Mouse (Mus musculus) heart, embryonic 13.5 days (tissue): Measurements from ENCODE around the gene Cct7. TPM values are rescaled to one million over a fixed set of nuclear protein-coding genes. Genes with fewer than 3 reads are reported as not detected.

ENCODE experiments used
- ATAC-seq: fragments of 200-750 bp; cut with Nextera tagmentation; 2 replicates; pipeline ENCODE4 v1.8.0; 2017; ENCODE audit warnings: moderate TSS enrichment; ENCODE audit not compliant: insufficient number of reproducible peaks, low FRiP score, low TSS enrichment; ENCODE audit errors: extremely low read depth
- H3K27ac ChIP-seq: fragments of 300-500 bp; sonication (generic); replicated peaks from 2 replicates; pipeline ENCODE4 v1.5.1; 2015; ENCODE audit warnings: moderate library complexity, mild to moderate bottlenecking, inconsistent platforms
- H3K27me3 ChIP-seq: fragments of 300-500 bp; sonication (generic); replicated peaks from 2 replicates; pipeline ENCODE4 v1.6.1; 2015; ENCODE audit warnings: mild to moderate bottlenecking, inconsistent platforms
- H3K36me3 ChIP-seq: fragments of 300-500 bp; sonication (generic); 2 replicates; pipeline ENCODE4 v1.6.1; 2015; ENCODE audit warnings: mild to moderate bottlenecking, inconsistent platforms
- H3K4me1 ChIP-seq: fragments of 300-500 bp; sonication (generic); 2 replicates; pipeline ENCODE4 v1.6.1; 2015; ENCODE audit warnings: inconsistent platforms
- H3K4me2 ChIP-seq: fragments of 300-500 bp; sonication (generic); 2 replicates; pipeline ENCODE4 v1.6.1; 2015; ENCODE audit warnings: inconsistent platforms, mild to moderate bottlenecking, moderate library complexity
- H3K4me3 ChIP-seq: fragments of 300-500 bp; sonication (generic); 2 replicates; pipeline ENCODE4 v1.5.1; 2015; ENCODE audit warnings: moderate library complexity, mild to moderate bottlenecking, inconsistent platforms
- H3K9ac ChIP-seq: fragments of 300-500 bp; sonication (generic); 2 replicates; pipeline ENCODE4 v1.6.1; 2015; ENCODE audit warnings: inconsistent platforms, mild to moderate bottlenecking, moderate library complexity
- H3K9me3 ChIP-seq: fragments of 300-500 bp; sonication (generic); 2 replicates; pipeline ENCODE4 v1.6.1; 2016; ENCODE audit warnings: inconsistent platforms
- WGBS: fragments of 180-500 bp; shearing (Covaris S2); methylation state at CpG from one replicate; pipeline ENCODE4 v1.1.7; 2015; ENCODE audit warnings: mixed read lengths; 5-methylcytosine and 5-hydroxymethylcytosine counted together
- polyA plus RNA-seq: library from polyadenylated mRNA; unstranded; fragments of >200 nt; fragmentation: Nextera tagmentation; extraction: Ambion mirVana; gene quantifications from 2 replicates; pipeline ENCODE4 v1.2.1, GENCODE M21; 2015

Gene Cct7
- polyA plus RNA-seq, 1 experiment from 2014 or later = 347 TPM

GRCm38 (mm10) chr6:85459621-85460020 is 8.3 kb downstream of the Cct7 start:
- no peaks in the 10 kb centered on the region for H3K27me3 ChIP-seq
- H3K4me1 ChIP-seq = peaks cover 23% of the 10 kb centered on the region
- H3K27ac ChIP-seq = no peak overlapping the region
- no peak overlapping the region for H3K9ac ChIP-seq
- no peak for ATAC-seq
- no peak overlapping the region for H3K4me2 ChIP-seq
- H3K9me3 ChIP-seq = no peaks in the 10 kb centered on the region
- no peak overlapping the region for H3K4me3 ChIP-seq
- 80% methylated on average over 2 of the region's 2 CpGs for WGBS
- H3K36me3 ChIP-seq = peaks cover 74% of the 10 kb centered on the region

- Histone ChIP-seq H3K9ac (no peak overlapping the region), H3K4me3 (no peak overlapping the region), H3K36me3 (peaks cover 92% of the 10 kb centered on the region), H3K4me1 (no peaks in the 10 kb centered on the region), H3K27me3 (no peaks in the 10 kb centered on the region), H3K9me3 (no peaks in the 10 kb centered on the region), H3K4me2 (no peak overlapping the region), H3K27ac (no peak overlapping the region)
- ATAC-seq = no peak
These were observed 14.1 kb downstream of the Cct7 start for GRCm38 (mm10) chr6:85465381-85465780.

GRCm38 (mm10) chr6:85469660-85470430 is 18.5 kb downstream of the Cct7 start:
- no peak overlapping the region for H3K4me3 ChIP-seq
- WGBS = 71% methylated on average over 5 of the region's 5 CpGs
- ATAC-seq = no peak
- peaks cover 47% of the 10 kb centered on the region for H3K36me3 ChIP-seq
- H3K27me3 ChIP-seq = peaks cover 37% of the 10 kb centered on the region
- H3K9ac ChIP-seq = no peak overlapping the region
- H3K27ac ChIP-seq = no peak overlapping the region
- no peak overlapping the region for H3K4me2 ChIP-seq
- H3K4me1 ChIP-seq = no peaks in the 10 kb centered on the region
- H3K9me3 ChIP-seq = no peaks in the 10 kb centered on the region

GRCm38 (mm10) chr6:85471962-85472361 is 20.6 kb downstream of the Cct7 start:
- 0 out of 2 replicates have a peak, but pooled peaks have one; percentile 34 for ATAC-seq

GRCm38 (mm10) chr6:85472542-85472941 is 21.2 kb downstream of the Cct7 start:
- H3K27me3 ChIP-seq = peaks cover 59% of the 10 kb centered on the region

More at GRCm38 (mm10) chr6:85471962-85472361, 20.6 kb downstream of the Cct7 start:
- Histone ChIP-seq H3K27ac (no peak overlapping the region), H3K4me2 (no peak overlapping the region), H3K9me3 (no peaks in the 10 kb centered on the region), H3K36me3 (peaks cover 26% of the 10 kb centered on the region), H3K4me1 (no peaks in the 10 kb centered on the region), H3K4me3 (no peak overlapping the region), H3K9ac (no peak overlapping the region), H3K27me3 (peaks cover 56% of the 10 kb centered on the region)
- WGBS = 53% methylated on average over 8 of the region's 8 CpGs

GRCm38 (mm10) chr6:85475581-85475980 is 24.3 kb downstream of the Cct7 start:
- H3K27ac ChIP-seq = no peak overlapping the region
- ATAC-seq = no peak
- no peak overlapping the region for H3K4me3 ChIP-seq
- no peaks in the 10 kb centered on the region for H3K9me3 ChIP-seq
- no peaks in the 10 kb centered on the region for H3K36me3 ChIP-seq
- H3K9ac ChIP-seq = no peak overlapping the region
- 71% methylated on average over 3 of the region's 3 CpGs for WGBS
- no peak overlapping the region for H3K4me2 ChIP-seq
- H3K27me3 ChIP-seq = peaks cover 89% of the 10 kb centered on the region
- no peaks in the 10 kb centered on the region for H3K4me1 ChIP-seq

More at GRCm38 (mm10) chr6:85472542-85472941, 21.2 kb downstream of the Cct7 start:
- H3K4me3 ChIP-seq = no peak overlapping the region
- H3K36me3 ChIP-seq = peaks cover 20% of the 10 kb centered on the region
- 51% methylated on average over 5 of the region's 5 CpGs for WGBS
- H3K4me2 ChIP-seq = no peak overlapping the region
- no peaks in the 10 kb centered on the region for H3K9me3 ChIP-seq
- no peak for ATAC-seq
- H3K27ac ChIP-seq = no peak overlapping the region
- no peak overlapping the region for H3K9ac ChIP-seq
- no peaks in the 10 kb centered on the region for H3K4me1 ChIP-seq

GRCm38 (mm10) chr6:85477366-85477917 is 26.1 kb downstream of the Cct7 start:
- no peak overlapping the region for H3K4me2 ChIP-seq
- H3K9ac ChIP-seq = no peak overlapping the region
- WGBS = 25% methylated on average over 10 of the region's 10 CpGs
- ATAC-seq = no peak
- H3K4me3 ChIP-seq = no peak overlapping the region
- peaks cover 5% of the 10 kb centered on the region for H3K9me3 ChIP-seq
- H3K27ac ChIP-seq = no peak overlapping the region
- H3K27me3 ChIP-seq = peaks cover 93% of the 10 kb centered on the region
- no peaks in the 10 kb centered on the region for H3K36me3 ChIP-seq
- H3K4me1 ChIP-seq = no peaks in the 10 kb centered on the region

GRCm38 (mm10) chr6:85478416-85478815 is 27.1 kb downstream of the Cct7 start:
- no peak overlapping the region for H3K4me2 ChIP-seq
- H3K4me1 ChIP-seq = no peaks in the 10 kb centered on the region
- no peak overlapping the region for H3K4me3 ChIP-seq
- 34% methylated on average over 14 of the region's 14 CpGs for WGBS
- peaks cover 93% of the 10 kb centered on the region for H3K27me3 ChIP-seq
- peaks cover 5% of the 10 kb centered on the region for H3K9me3 ChIP-seq
- no peak for ATAC-seq
- no peak overlapping the region for H3K9ac ChIP-seq
- no peak overlapping the region for H3K27ac ChIP-seq
- no peaks in the 10 kb centered on the region for H3K36me3 ChIP-seq

- Histone ChIP-seq H3K27ac (no peak overlapping the region), H3K9me3 (peaks cover 5% of the 10 kb centered on the region)
These were observed 28.7 kb downstream of the Cct7 start for GRCm38 (mm10) chr6:85479979-85480378.

GRCm38 (mm10) chr6:85480685-85481084 is 29.4 kb downstream of the Cct7 start:
- Histone ChIP-seq H3K4me1 (peaks cover 8% of the 10 kb centered on the region; the same call in 1 of the 2 replicates), H3K27ac (no peak overlapping the region), H3K9ac (no peak overlapping the region), H3K9me3 (peaks cover 5% of the 10 kb centered on the region), H3K4me2 (no peak overlapping the region), H3K27me3 (peaks cover 95% of the 10 kb centered on the region), H3K4me3 (no peak overlapping the region), H3K36me3 (no peaks in the 10 kb centered on the region)
- 59% methylated on average over 16 of the region's 16 CpGs for WGBS
- no peak for ATAC-seq

More at GRCm38 (mm10) chr6:85479979-85480378, 28.7 kb downstream of the Cct7 start:
- H3K36me3 ChIP-seq = no peaks in the 10 kb centered on the region
- H3K4me3 ChIP-seq = no peak overlapping the region
- no peak overlapping the region for H3K4me2 ChIP-seq
- H3K9ac ChIP-seq = no peak overlapping the region
- 76% methylated on average over 5 of the region's 5 CpGs for WGBS
- H3K27me3 ChIP-seq = peaks cover 95% of the 10 kb centered on the region
- ATAC-seq = no peak
- peaks cover 8% of the 10 kb centered on the region; the same call in 1 of the 2 replicates for H3K4me1 ChIP-seq

GRCm38 (mm10) chr6:85483843-85484721 is 32.8 kb downstream of the Cct7 start:
- peaks cover 88% of the 10 kb centered on the region for H3K27me3 ChIP-seq
- ATAC-seq = no peak

More at GRCm38 (mm10) chr6:85483843-85484721, 32.8 kb downstream of the Cct7 start:
- Histone ChIP-seq H3K4me2 (peak overlapping the region; percentile 56), H3K4me3 (peak overlapping the region; percentile 38), H3K9me3 (peaks cover 9% of the 10 kb centered on the region), H3K9ac (no peak overlapping the region), H3K4me1 (peaks cover 8% of the 10 kb centered on the region; the same call in 1 of the 2 replicates), H3K36me3 (no peaks in the 10 kb centered on the region), H3K27ac (no peak overlapping the region)
- 4% methylated on average over 91 of the region's 92 CpGs for WGBS
